Mouse (Mus musculus): Measurements from ENCODE around the gene Adgrb2. TPM values are rescaled to one million over a fixed set of nuclear protein-coding genes. Genes with fewer than 3 reads are reported as not detected.

Adgrb2 gene
- polyA plus RNA-seq, 1 experiment from 2014 or later = 2.6 TPM

DNA sequence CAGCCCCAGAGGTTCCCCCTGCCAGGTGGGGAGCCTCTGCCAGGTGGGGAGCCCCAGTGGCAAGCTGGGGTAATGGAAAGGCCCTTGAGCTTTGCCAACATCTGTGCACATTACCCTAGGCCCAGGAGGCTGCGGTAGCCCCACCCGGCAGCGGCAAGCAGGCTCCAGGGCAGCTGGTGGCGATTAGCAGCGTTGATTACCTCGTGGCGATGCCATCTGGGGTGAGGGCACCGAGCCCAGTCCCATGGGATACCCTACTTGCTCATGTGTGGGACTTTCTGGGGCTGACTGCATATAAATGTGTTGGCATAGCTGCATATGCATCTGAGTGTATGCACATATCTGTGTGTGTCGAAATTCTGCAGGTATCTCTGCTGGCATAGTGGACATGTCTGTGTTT is 59.5 kb downstream of the Adgrb2 start:
- no peaks in the 10 kb centered on the region for H3K27me3 ChIP-seq (ENCODE audit: control insufficient read depth, insufficient read depth, low read length)
- ATAC-seq (ENCODE audit: insufficient number of reproducible peaks, insufficient read depth, low FRiP score, low read depth) = no peak
- H3K9ac ChIP-seq (replicated peaks; ENCODE audit: low read depth, low read length) = no peak overlapping the region
- H3K27ac ChIP-seq (ENCODE audit: low read length) = no peak overlapping the region
- H3K4me1 ChIP-seq (ENCODE audit: control insufficient read depth, insufficient read depth, low read length) = peaks cover 34% of the 10 kb centered on the region
- no peak overlapping the region for H3K4me2 ChIP-seq (replicated peaks; ENCODE audit: low read depth, low read length)
- H3K4me3 ChIP-seq (ENCODE audit: low read depth, low read length) = no peak overlapping the region
- 85% methylated on average over 9 of the region's 9 CpGs for WGBS
- H3K36me3 ChIP-seq (ENCODE audit: control insufficient read depth, insufficient read depth, low read length) = no peaks in the 10 kb centered on the region
- no peaks in the 10 kb centered on the region for H3K9me3 ChIP-seq (ENCODE audit: control insufficient read depth, low read depth, low read length)

GRCm38 (mm10) chr4:130045609-130046008 is 60.9 kb downstream of the Adgrb2 start:
- Histone ChIP-seq H3K9ac (replicated peaks; ENCODE audit: low read depth, low read length) (no peak overlapping the region), H3K27me3 (ENCODE audit: control insufficient read depth, insufficient read depth, low read length) (no peaks in the 10 kb centered on the region), H3K4me1 (ENCODE audit: control insufficient read depth, insufficient read depth, low read length) (peaks cover 44% of the 10 kb centered on the region), H3K9me3 (ENCODE audit: control insufficient read depth, low read depth, low read length) (no peaks in the 10 kb centered on the region), H3K4me3 (ENCODE audit: low read depth, low read length) (no peak overlapping the region), H3K4me2 (replicated peaks; ENCODE audit: low read depth, low read length) (peak overlapping the region; percentile 22; the same call in 1 of the 2 replicates), H3K27ac (ENCODE audit: low read length) (peak overlapping the region; percentile 93), H3K36me3 (ENCODE audit: control insufficient read depth, insufficient read depth, low read length) (no peaks in the 10 kb centered on the region)
- ATAC-seq (ENCODE audit: insufficient number of reproducible peaks, insufficient read depth, low FRiP score, low read depth) = no peak
- 19% methylated on average over 14 of the region's 14 CpGs for WGBS

GRCm38 (mm10) chr4:130047331-130048202 is 62.9 kb downstream of the Adgrb2 start, which contains the start of gene Col16a1:
Col16a1 (plus strand) TSS chr4:130047840.
- Histone ChIP-seq H3K36me3 (ENCODE audit: control insufficient read depth, insufficient read depth, low read length) (peaks cover 3% of the 10 kb centered on the region; the same call in 1 of the 2 replicates), H3K4me3 (ENCODE audit: low read depth, low read length) (peak within 1 kb of the TSS; percentile 49), H3K4me1 (ENCODE audit: control insufficient read depth, insufficient read depth, low read length) (peaks cover 46% of the 10 kb centered on the region), H3K27ac (ENCODE audit: low read length) (peak within 1 kb of the TSS; percentile 93), H3K27me3 (ENCODE audit: control insufficient read depth, insufficient read depth, low read length) (no peaks in the 10 kb centered on the region), H3K4me2 (replicated peaks; ENCODE audit: low read depth, low read length) (peak within 1 kb of the TSS; percentile 83), H3K9ac (replicated peaks; ENCODE audit: low read depth, low read length) (peak within 1 kb of the TSS; percentile 43), H3K9me3 (ENCODE audit: control insufficient read depth, low read depth, low read length) (no peaks in the 10 kb centered on the region)
- ATAC-seq (ENCODE audit: insufficient number of reproducible peaks, insufficient read depth, low FRiP score, low read depth) = peak; percentile 88
- WGBS = 2% methylated on average over 43 of the region's 46 CpGs

DNA sequence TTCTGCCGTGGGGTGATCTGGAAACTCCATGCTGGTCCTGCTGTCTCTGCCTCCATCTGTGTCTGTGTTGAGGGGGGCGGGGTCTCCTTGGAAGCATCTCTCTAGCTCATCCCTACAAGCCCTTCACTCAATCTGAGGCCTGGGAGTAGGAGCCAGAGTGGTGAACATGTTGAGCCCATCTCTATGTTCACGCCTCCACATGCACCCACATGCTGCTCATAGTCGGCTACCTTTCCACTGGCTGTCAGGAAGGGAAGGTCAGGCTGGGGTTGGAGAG is 63.5 kb downstream of the Adgrb2 start:
- H3K27ac ChIP-seq (ENCODE audit: low read length) = peak overlapping the region; percentile 93
- peak overlapping the region; percentile 49 for H3K4me3 ChIP-seq (ENCODE audit: low read depth, low read length)
- peak; percentile 24; the same call in 1 of the 2 replicates for ATAC-seq (ENCODE audit: insufficient number of reproducible peaks, insufficient read depth, low FRiP score, low read depth)
- peak overlapping the region; percentile 43 for H3K9ac ChIP-seq (replicated peaks; ENCODE audit: low read depth, low read length)
- peaks cover 46% of the 10 kb centered on the region for H3K4me1 ChIP-seq (ENCODE audit: control insufficient read depth, insufficient read depth, low read length)
- H3K27me3 ChIP-seq (ENCODE audit: control insufficient read depth, insufficient read depth, low read length) = no peaks in the 10 kb centered on the region
- H3K9me3 ChIP-seq (ENCODE audit: control insufficient read depth, low read depth, low read length) = no peaks in the 10 kb centered on the region
- 26% methylated on average over 4 of the region's 4 CpGs for WGBS
- peak overlapping the region; percentile 83 for H3K4me2 ChIP-seq (replicated peaks; ENCODE audit: low read depth, low read length)
- peaks cover 3% of the 10 kb centered on the region; the same call in 1 of the 2 replicates for H3K36me3 ChIP-seq (ENCODE audit: control insufficient read depth, insufficient read depth, low read length)

- WGBS = 70% methylated on average over 8 of the region's 8 CpGs
- H3K27ac ChIP-seq (ENCODE audit: low read length) = peak overlapping the region; percentile 79; the same call in 1 of the 2 replicates
- 0 out of 2 replicates have a peak overlapping the region, but pooled peaks have one; percentile 1 for H3K4me3 ChIP-seq (ENCODE audit: low read depth, low read length)
- peak overlapping the region; percentile 83 for H3K4me2 ChIP-seq (replicated peaks; ENCODE audit: low read depth, low read length)
- peaks cover 11% of the 10 kb centered on the region for H3K36me3 ChIP-seq (ENCODE audit: control insufficient read depth, insufficient read depth, low read length)
- no peaks in the 10 kb centered on the region for H3K27me3 ChIP-seq (ENCODE audit: control insufficient read depth, insufficient read depth, low read length)
- no peak for ATAC-seq (ENCODE audit: insufficient number of reproducible peaks, insufficient read depth, low FRiP score, low read depth)
- H3K4me1 ChIP-seq (ENCODE audit: control insufficient read depth, insufficient read depth, low read length) = peaks cover 40% of the 10 kb centered on the region
- no peaks in the 10 kb centered on the region for H3K9me3 ChIP-seq (ENCODE audit: control insufficient read depth, low read depth, low read length)
- H3K9ac ChIP-seq (replicated peaks; ENCODE audit: low read depth, low read length) = no peak overlapping the region
Observed at GRCm38 (mm10) chr4:130050056-130050824, 65.6 kb downstream of the Adgrb2 start.

- ATAC-seq (ENCODE audit: insufficient number of reproducible peaks, insufficient read depth, low FRiP score, low read depth) = no peak
- Histone ChIP-seq H3K36me3 (ENCODE audit: control insufficient read depth, insufficient read depth, low read length) (peaks cover 17% of the 10 kb centered on the region), H3K9ac (replicated peaks; ENCODE audit: low read depth, low read length) (no peak overlapping the region), H3K27me3 (ENCODE audit: control insufficient read depth, insufficient read depth, low read length) (no peaks in the 10 kb centered on the region), H3K4me1 (ENCODE audit: control insufficient read depth, insufficient read depth, low read length) (peaks cover 28% of the 10 kb centered on the region), H3K4me3 (ENCODE audit: low read depth, low read length) (no peak overlapping the region), H3K27ac (ENCODE audit: low read length) (no peak overlapping the region), H3K4me2 (replicated peaks; ENCODE audit: low read depth, low read length) (no peak overlapping the region), H3K9me3 (ENCODE audit: control insufficient read depth, low read depth, low read length) (no peaks in the 10 kb centered on the region)
- 89% methylated on average over 3 of the region's 3 CpGs for WGBS
Observed at GRCm38 (mm10) chr4:130052283-130052682, 67.6 kb downstream of the Adgrb2 start.

DNA sequence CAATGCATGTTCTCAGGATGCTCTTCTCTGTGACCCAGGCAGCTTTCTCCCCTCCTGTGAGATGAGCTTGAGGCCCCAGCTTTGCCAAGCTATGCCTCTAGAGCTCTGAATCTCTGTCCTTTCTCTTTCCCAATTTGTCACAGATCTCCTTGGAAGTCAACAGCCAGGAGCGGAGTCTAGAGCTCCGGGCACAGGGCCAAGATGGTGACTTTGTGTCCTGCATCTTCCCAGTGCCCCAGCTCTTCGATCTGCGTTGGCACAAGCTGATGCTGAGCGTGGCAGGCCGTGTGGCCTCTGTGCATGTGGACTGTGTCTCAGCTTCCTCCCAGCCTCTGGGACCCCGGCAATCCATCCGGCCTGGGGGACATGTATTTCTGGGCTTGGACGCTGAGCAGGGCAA is 68.4 kb downstream of the Adgrb2 start:
- no peak overlapping the region for H3K4me2 ChIP-seq (replicated peaks; ENCODE audit: low read depth, low read length)
- H3K9ac ChIP-seq (replicated peaks; ENCODE audit: low read depth, low read length) = no peak overlapping the region
- H3K4me1 ChIP-seq (ENCODE audit: control insufficient read depth, insufficient read depth, low read length) = peaks cover 25% of the 10 kb centered on the region
- H3K36me3 ChIP-seq (ENCODE audit: control insufficient read depth, insufficient read depth, low read length) = peaks cover 21% of the 10 kb centered on the region
- ATAC-seq (ENCODE audit: insufficient number of reproducible peaks, insufficient read depth, low FRiP score, low read depth) = no peak
- WGBS = 87% methylated on average over 9 of the region's 9 CpGs
- no peak overlapping the region for H3K4me3 ChIP-seq (ENCODE audit: low read depth, low read length)
- no peaks in the 10 kb centered on the region for H3K27me3 ChIP-seq (ENCODE audit: control insufficient read depth, insufficient read depth, low read length)
- H3K9me3 ChIP-seq (ENCODE audit: control insufficient read depth, low read depth, low read length) = no peaks in the 10 kb centered on the region
- H3K27ac ChIP-seq (ENCODE audit: low read length) = no peak overlapping the region

- Histone ChIP-seq H3K4me2 (replicated peaks; ENCODE audit: low read depth, low read length) (no peak overlapping the region), H3K27ac (ENCODE audit: low read length) (no peak overlapping the region), H3K9ac (replicated peaks; ENCODE audit: low read depth, low read length) (no peak overlapping the region), H3K4me1 (ENCODE audit: control insufficient read depth, insufficient read depth, low read length) (peaks cover 11% of the 10 kb centered on the region), H3K9me3 (ENCODE audit: control insufficient read depth, low read depth, low read length) (no peaks in the 10 kb centered on the region), H3K27me3 (ENCODE audit: control insufficient read depth, insufficient read depth, low read length) (no peaks in the 10 kb centered on the region), H3K36me3 (ENCODE audit: control insufficient read depth, insufficient read depth, low read length) (peaks cover 21% of the 10 kb centered on the region), H3K4me3 (ENCODE audit: low read depth, low read length) (no peak overlapping the region)
- ATAC-seq (ENCODE audit: insufficient number of reproducible peaks, insufficient read depth, low FRiP score, low read depth) = no peak
- 29% methylated on average over 1 of the region's 1 CpGs for WGBS
Observed at GRCm38 (mm10) chr4:130054727-130055126, 70.1 kb downstream of the Adgrb2 start.

Data from stomach, embryonic 14.5 days (tissue).